Mouse (Mus musculus) thymus, postnatal 10 days (tissue): ENCODE results near the gene Serhl.
"Not testable (repeated sequence)": the region's sequence is repeated elsewhere in the genome, so short reads cannot be mapped to it uniquely, and the experiment has no call there.

ENCODE experiments used
- DNase-seq, 2 experiments: peaks; one replicate each; pipeline ENCODE4 v3.0.0; 2021; ENCODE audit warnings: low spot score in 2 of 2

Gene Serhl

DNA sequence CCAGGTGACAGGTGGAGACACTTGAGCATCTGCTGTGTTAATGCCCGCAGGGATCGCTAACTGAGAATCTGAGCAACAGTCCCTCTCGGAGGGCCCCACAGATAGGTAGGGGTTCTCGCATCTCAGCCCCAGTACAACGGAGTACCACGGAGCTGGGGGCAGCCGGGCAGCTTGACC lies at the start of gene Serhl:
Gene Serhl, plus strand, starts transcription at position 78 of the 177 bp plus-strand sequence.
- no peak for DNase-seq

GRCm38 (mm10) chr15:83040156-83040555 lies 49.1 kb upstream of the Serhl start:
- DNase-seq: no peak

DNA sequence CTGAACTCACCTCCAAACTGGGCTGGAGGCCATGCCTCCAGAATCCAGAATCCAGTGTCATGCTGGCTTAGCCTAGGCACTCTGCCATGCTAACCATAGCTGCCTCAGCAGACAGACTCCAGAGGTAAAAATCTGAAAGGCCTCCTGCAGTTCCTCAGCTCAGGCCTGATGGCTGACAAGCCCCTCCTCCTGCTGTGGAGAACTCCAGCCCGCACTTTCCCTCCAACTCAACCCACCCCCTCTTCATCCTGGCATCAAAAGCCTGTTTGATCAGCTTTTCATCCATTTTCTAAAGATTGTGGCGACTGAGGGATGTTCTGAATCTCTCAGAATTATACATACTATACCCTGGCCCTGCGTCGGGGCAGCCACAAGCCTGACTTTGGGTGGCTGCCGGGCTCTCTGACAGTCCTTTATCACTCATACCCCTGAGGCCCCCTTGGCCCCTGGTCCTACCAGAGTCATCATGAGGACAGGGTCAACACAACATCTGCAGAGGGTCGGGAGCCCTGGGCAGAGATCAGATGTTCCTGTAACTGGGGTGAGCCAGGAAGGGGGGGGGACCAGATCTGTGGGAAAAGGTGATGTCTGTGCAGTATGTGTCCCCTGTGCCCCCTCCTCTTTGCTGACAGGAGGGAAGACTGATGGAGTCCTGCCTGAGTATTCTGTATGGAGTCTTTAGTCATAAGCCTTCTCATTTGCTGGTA lies 46.5 kb upstream of the Serhl start:
- DNase-seq: peak in 1 of 2 experiments; percentile 51

DNA sequence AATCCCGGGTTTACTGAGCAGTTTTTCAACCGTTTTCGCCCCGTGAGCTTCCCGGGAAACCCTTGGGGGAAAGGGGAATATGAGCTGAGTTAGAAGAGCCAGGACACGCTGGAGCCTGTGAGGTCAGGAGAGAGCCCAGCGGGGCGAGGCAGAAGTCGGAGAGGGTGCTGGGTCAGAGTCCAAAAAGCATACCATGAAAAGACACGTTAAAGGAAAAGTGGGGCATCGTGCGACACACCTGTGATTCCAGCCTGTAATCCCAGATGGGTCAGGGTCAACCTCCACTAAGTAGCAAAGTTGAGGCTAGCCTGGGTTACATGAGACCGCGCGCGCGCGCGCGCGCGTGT lies 46.0 kb upstream of the Serhl start:
- no peak for DNase-seq

GRCm38 (mm10) chr15:83045565-83045964 lies 43.7 kb upstream of the Serhl start:
- DNase-seq: not testable (repeated sequence)

GRCm38 (mm10) chr15:83046308-83046707 lies 43.0 kb upstream of the Serhl start:
- DNase-seq: no peak

- DNase-seq: no peak
Observed at GRCm38 (mm10) chr15:83046730-83047129, 42.6 kb upstream of the Serhl start.

GRCm38 (mm10) chr15:83052341-83053104 lies 36.8 kb upstream of the Serhl start:
- no peak for DNase-seq

DNA sequence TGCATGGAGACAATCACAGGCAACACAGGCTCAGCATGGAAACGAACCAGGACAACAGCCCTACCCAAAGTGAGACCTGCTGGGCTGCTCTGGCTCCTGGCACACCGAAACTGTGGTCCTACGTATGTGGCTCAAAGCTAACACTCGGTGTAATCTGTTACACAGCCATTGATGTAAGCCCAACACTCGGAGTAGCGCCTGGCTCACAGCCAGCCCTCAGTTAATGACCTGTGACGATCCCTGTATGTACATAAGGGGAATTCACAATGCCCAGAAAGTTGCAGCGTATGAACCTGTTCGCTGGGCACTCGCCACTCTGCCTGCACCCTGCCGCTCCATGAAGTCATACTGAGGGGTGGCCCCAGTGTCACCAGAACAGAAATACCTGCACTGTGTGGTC lies 36.0 kb upstream of the Serhl start:
- no peak for DNase-seq

- no peak for DNase-seq
Observed at GRCm38 (mm10) chr15:83055569-83055968, 33.7 kb upstream of the Serhl start.

DNA sequence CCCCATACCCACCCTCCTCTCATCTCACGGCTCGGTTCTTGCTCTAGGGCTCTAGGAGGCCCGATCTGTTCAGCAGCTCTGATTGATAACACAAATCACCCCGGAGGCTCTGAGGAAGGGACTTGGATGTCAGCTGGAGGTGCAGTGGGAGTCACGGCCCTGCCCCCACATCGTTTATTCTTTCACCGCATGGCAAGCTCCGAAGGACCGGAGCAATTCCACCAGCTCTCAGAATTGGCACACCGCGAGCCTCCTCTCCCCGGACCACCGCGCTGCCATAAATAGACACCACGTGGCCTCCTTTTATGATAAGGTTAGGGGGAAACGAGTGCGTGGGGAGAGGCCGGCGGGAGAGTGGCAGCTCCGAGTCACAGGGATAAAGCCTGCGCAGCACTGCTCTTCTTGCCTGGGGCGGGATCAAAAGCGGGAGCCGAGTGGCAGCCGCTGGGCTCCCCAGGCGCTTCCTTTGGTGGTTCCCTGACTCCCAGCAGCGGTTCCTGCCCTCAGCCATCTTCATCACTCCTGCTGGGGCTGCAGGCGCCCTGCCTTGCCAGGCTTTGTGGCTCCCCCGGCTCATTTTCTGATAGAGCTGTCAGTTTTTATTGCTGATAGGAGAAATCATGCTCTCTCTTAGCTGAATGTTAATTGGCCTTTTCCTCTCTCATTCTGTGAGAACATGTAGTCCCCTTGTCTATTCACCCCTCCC lies 32.8 kb upstream of the Serhl start:
- DNase-seq: no peak

DNA sequence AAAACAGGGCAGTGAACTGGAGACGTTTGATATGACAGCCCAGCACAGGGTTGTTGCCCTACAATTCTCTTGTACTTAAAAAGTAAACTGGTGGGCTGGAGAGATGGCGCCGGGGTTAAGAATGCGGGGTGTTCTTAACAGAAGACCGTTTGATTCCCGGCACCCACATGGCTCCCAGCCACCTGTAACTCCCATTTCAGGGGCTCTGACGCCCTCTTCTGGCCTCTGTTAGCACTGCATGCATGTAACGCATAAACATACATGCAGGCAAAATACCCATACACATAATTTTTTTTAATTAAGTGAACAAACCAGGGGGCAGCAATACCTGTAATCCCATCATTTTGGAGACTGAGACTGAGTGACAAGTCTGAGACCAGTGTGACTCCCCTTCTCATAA lies 31.8 kb upstream of the Serhl start:
- no peak for DNase-seq

DNA sequence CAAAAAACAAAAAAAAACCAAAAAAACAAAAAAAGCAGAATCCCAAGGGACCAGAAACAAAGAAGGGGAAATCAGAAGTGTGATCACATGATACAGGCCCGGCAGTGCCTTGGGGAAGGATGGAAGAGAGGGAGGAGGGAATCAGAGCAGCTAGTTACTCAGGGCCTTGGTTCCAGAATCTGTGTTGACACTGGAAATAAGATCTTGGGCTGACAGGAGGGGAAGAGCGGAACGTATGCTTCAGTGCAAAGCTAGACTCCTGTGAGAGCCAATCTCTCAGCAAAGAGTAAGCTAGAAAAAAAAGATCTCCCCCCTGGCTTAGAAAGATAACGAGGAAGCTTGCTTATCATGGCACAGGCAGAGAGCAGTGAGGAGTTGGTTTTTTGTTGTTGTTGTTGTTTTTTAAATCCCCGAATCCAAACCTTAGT lies 30.1 kb upstream of the Serhl start:
- no peak for DNase-seq

GRCm38 (mm10) chr15:83061689-83062088 lies 27.6 kb upstream of the Serhl start:
- no peak for DNase-seq

- DNase-seq: not testable (repeated sequence)
Observed at GRCm38 (mm10) chr15:83062582-83062981, 26.7 kb upstream of the Serhl start.

DNA sequence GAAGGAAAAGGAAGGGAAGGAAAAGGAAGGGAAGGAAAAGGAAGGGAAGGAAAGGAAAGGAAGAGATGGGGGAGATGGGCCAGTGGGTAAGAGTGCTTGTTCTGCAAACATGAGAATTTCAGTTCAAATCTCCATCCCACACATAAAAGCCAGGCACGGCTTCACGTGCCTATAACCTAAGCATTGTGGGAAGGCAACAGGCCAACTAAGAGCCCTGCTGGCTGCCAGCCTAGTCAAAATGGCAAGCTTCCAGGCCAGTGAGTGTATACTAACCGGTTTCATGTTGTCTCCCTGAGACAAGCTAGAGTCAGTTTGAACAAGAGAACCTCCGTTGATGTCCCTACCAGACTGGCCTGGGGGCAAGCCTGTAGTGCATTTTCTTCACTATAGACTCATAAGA lies 23.8 kb upstream of the Serhl start:
- DNase-seq: no peak

DNA sequence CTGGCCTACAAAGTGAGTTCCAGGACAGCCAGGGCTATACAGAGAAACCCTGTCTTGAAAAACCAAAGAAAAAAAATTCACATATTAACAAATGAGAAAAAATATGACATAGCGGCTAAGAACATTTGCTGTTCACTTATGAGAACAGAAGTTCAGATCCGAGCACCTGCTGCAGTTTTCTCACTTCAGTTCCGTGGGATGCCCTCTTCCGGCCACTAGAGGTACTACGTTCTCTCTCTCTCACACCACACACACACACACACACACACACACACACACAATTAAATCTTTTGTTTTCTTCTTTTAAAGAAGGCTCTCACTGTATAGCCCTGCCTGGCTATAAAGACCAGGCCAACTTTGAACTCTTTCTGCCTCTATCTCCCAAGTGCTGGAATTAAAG lies 21.0 kb upstream of the Serhl start:
- DNase-seq: no peak

GRCm38 (mm10) chr15:83070942-83071341 lies 18.4 kb upstream of the Serhl start:
- DNase-seq: no peak

DNA sequence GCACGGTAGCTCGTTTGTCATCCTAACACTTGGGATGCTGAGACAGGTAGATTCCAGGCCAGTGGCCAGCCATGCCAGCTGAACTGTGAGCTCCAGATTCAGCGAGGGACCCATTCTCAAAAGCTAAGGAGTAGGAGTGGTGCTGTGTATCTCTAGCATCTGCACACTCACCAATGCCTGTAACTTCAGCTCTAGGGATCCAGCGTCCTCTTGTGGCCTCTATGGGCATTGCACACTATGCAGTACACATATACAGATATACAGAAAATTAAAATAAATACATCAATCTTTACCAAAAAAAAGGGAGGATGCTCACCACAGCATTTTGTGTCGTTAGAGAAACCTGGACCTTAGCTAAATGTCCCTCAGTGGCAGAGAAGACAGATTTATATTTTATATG lies 17.6 kb upstream of the Serhl start:
- no peak for DNase-seq

GRCm38 (mm10) chr15:83074179-83074578 lies 15.1 kb upstream of the Serhl start:
- no peak for DNase-seq

DNA sequence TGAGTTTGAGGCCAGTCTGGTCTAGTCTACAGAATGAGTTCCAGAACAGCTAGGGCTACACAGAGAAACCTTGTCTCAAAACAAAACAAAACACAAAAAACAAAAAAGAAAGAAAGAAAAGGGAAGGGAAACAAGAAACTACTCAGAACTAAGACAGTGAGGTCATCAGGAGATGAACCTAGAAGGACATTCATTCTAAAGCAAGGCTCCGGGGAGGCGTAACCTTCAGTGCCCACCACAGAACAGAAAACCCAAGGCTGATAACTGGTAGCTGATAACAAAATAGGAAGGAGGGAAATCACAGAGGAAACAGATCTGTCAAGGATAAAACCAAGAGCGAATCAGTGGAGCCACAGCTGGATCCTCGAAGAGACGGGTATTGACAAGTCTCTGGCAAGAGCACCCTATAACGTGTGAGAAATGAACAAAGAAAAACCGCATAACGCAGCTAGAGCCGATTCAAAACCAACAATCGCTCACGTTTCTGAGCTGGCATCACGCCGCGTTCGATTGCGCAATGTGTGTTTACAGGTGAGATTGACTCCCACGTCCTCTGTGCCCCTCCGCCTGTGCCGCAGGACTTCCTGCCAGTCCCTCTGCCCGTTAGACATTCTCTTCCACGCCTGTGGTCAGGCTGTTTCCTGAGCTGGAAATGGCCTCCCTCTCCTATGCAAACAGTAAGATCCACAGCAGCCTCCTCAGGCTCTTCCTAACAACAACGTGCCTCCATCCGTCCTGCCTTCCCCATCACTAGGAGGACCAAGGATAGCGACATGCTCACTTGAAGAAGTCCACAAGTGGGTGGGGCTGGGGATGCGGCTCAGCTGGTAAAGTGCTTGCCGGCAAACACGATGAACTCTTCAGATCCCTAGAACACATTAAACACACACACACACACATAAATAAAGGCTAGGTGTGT lies 13.4 kb upstream of the Serhl start:
- no peak for DNase-seq

- no peak for DNase-seq
Observed at GRCm38 (mm10) chr15:83083530-83083929, 5.8 kb upstream of the Serhl start.
